Mouse (Mus musculus) intestine, embryonic 15.5 days (tissue): Measurements from ENCODE around the gene Paf1. TPM values are rescaled to one million over a fixed set of nuclear protein-coding genes. Genes with fewer than 3 reads are reported as not detected.

Experiments
- ATAC-seq: fragments of 200-750 bp; cut with Nextera tagmentation; 2 replicates; pipeline ENCODE4 v1.8.0; 2017; ENCODE audit warnings: moderate TSS enrichment, moderate library complexity
- H3K27ac ChIP-seq: fragments of 300-500 bp; sonication (generic); 2 replicates; pipeline ENCODE4 v1.5.1; 2015; ENCODE audit warnings: mild to moderate bottlenecking, inconsistent platforms
- H3K27me3 ChIP-seq: fragments of 300-500 bp; sonication (generic); replicated peaks from 2 replicates; pipeline ENCODE4 v1.6.1; 2015; ENCODE audit warnings: inconsistent platforms
- H3K36me3 ChIP-seq: fragments of 300-500 bp; sonication (generic); 2 replicates; pipeline ENCODE4 v1.6.1; 2015; ENCODE audit warnings: inconsistent platforms
- H3K4me1 ChIP-seq: fragments of 300-500 bp; sonication (generic); replicated peaks from 2 replicates; pipeline ENCODE4 v1.6.1; 2015; ENCODE audit warnings: inconsistent platforms
- H3K4me2 ChIP-seq: fragments of 300-500 bp; sonication (generic); replicated peaks from 2 replicates; pipeline ENCODE4 v1.6.1; 2015; ENCODE audit warnings: mild to moderate bottlenecking, inconsistent platforms
- H3K4me3 ChIP-seq: fragments of 300-500 bp; sonication (generic); replicated peaks from 2 replicates; pipeline ENCODE4 v1.5.1; 2015; ENCODE audit warnings: inconsistent platforms
- H3K9ac ChIP-seq: fragments of 300-500 bp; sonication (generic); 2 replicates; pipeline ENCODE4 v1.6.1; 2015; ENCODE audit warnings: inconsistent platforms
- H3K9me3 ChIP-seq: fragments of 300-500 bp; sonication (generic); 2 replicates; pipeline ENCODE4 v1.6.1; 2016; ENCODE audit warnings: inconsistent platforms
- WGBS: fragments of 180-500 bp; shearing (Covaris S2); methylation state at CpG from one replicate; pipeline ENCODE4 v1.1.7; 2015; 5-methylcytosine and 5-hydroxymethylcytosine counted together
- polyA plus RNA-seq: library from polyadenylated mRNA; unstranded; fragments of >200 nt; fragmentation: Nextera tagmentation; extraction: Ambion mirVana; gene quantifications from 2 replicates; pipeline ENCODE4 v1.2.1, GENCODE M21; 2015

Gene Paf1
- polyA plus RNA-seq, 1 experiment from 2014 or later, result 78.9 TPM

DNA sequence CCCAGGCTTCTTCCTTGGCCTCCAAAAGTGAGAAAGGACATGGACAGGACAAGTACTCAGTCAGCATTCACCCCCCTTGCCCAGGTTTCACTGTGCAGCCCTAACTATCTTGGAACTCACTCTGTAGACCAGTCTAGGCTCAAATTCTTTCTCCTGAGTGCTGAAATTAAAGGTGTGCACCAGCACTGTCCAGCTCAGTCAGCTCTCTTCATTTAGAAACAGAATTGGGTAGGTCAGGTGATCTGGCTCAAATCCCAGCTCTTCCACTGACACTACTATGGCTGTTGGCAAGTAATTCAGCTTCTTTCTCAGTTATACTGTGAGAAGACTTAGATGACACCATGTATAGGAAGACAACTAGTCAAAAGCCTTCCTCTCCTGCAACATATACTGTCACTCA lies 35.0 kb downstream of the Paf1 start:
- no peak for ATAC-seq
- Histone ChIP-seq H3K27ac (no peak overlapping the region), H3K27me3 (no peaks in the 10 kb centered on the region), H3K4me1 (0 out of 2 replicates have a peak, but pooled peaks cover 4% of the 10 kb centered on the region), H3K4me2 (no peak overlapping the region), H3K9me3 (no peaks in the 10 kb centered on the region), H3K4me3 (no peak overlapping the region), H3K36me3 (peaks cover 11% of the 10 kb centered on the region), H3K9ac (no peak overlapping the region)

DNA sequence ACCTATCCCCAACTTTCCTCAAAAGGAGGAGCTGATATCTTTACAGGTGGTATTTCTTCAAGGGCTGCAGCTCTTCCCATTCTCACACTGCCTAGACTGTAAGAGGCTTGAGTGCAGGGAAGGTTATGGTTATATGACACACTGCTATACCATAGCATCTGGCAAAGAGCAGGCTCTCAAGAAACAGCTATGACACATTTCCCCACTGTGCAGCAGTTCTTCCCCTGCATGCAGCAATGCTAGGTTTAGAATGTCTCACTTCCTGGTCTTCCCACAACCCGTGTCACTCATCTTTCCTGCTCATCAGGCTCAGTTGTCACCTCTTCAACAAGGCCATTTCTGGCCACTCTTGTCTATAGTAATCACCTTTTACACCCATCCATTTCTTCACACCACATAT lies 37.8 kb downstream of the Paf1 start:
- H3K4me3 ChIP-seq, result no peak overlapping the region
- peaks cover 3% of the 10 kb centered on the region; the same call in 1 of the 2 replicates for H3K36me3 ChIP-seq
- no peak for ATAC-seq
- H3K9me3 ChIP-seq, result no peaks in the 10 kb centered on the region
- H3K27me3 ChIP-seq, result no peaks in the 10 kb centered on the region
- no peak overlapping the region for H3K4me2 ChIP-seq
- WGBS, result 71% methylated on average over 1 of the region's 1 CpGs
- no peak overlapping the region for H3K9ac ChIP-seq
- H3K4me1 ChIP-seq, result peaks cover 24% of the 10 kb centered on the region
- no peak overlapping the region for H3K27ac ChIP-seq

DNA sequence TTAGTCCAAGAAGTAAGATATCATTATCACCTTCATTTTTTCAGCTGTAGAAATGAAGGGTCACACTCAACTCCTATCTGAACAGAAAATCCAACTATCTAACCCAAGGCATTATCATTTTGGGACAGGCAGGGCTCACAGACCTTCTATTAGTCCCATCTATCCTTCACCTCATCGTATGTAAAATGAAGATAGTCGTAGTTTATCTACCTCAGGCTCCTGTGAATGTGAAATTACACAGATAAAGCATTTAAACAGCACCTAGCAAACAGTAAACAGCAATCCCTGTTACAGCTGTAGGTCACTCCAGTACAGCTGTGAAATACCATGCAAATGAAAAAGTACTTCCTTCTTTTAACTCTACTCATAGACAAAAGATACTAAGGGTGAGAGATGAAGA lies 39.5 kb downstream of the Paf1 start:
- peaks cover 27% of the 10 kb centered on the region for H3K4me1 ChIP-seq
- H3K4me2 ChIP-seq, result no peak overlapping the region
- no peak overlapping the region for H3K27ac ChIP-seq
- 88% methylated on average over 2 of the region's 2 CpGs for WGBS
- no peaks in the 10 kb centered on the region for H3K27me3 ChIP-seq
- ATAC-seq, result no peak
- H3K9me3 ChIP-seq, result no peaks in the 10 kb centered on the region
- no peak overlapping the region for H3K9ac ChIP-seq
- H3K36me3 ChIP-seq, result peaks cover 3% of the 10 kb centered on the region; the same call in 1 of the 2 replicates
- no peak overlapping the region for H3K4me3 ChIP-seq

DNA sequence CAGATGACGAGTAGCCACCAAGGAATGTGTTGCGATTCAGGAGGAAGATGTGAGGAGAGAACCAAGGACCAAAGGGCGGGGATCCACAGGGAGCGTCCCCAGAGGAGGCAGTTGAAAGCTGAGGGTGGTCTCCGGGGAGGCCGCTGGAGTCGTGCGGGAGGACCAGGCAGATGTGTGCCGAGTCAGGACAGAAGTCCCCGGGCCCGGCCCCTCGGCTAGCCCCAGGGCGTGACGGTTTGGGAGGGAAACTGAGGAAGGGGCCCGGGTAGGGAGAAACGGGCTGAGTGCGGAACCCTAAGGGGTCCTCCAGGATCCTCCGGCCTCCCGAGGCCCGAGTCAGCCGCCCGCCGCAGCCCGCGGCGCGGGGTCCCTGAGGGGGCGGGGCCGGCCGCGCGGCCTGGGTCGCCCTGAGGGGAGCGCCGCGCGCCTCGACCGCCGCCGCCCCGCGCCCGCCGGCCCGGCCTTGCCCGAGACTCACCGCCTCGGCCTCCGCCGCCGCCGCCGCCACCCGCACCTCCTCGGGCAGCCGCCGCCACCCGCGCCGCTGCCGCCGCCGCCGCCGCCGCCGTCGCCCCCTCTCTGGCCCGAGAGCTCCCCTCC lies 43.0 kb downstream of the Paf1 start:
- Histone ChIP-seq H3K9me3 (no peaks in the 10 kb centered on the region), H3K4me3 (peak overlapping the region; percentile 90), H3K27ac (no peak overlapping the region), H3K4me1 (peaks cover 29% of the 10 kb centered on the region), H3K4me2 (peak overlapping the region; percentile 86), H3K36me3 (peaks cover 3% of the 10 kb centered on the region; the same call in 1 of the 2 replicates), H3K27me3 (no peaks in the 10 kb centered on the region), H3K9ac (peak overlapping the region; percentile 91)
- WGBS, result 0% methylated on average over 41 of the region's 70 CpGs
- peak; percentile 47 for ATAC-seq

DNA sequence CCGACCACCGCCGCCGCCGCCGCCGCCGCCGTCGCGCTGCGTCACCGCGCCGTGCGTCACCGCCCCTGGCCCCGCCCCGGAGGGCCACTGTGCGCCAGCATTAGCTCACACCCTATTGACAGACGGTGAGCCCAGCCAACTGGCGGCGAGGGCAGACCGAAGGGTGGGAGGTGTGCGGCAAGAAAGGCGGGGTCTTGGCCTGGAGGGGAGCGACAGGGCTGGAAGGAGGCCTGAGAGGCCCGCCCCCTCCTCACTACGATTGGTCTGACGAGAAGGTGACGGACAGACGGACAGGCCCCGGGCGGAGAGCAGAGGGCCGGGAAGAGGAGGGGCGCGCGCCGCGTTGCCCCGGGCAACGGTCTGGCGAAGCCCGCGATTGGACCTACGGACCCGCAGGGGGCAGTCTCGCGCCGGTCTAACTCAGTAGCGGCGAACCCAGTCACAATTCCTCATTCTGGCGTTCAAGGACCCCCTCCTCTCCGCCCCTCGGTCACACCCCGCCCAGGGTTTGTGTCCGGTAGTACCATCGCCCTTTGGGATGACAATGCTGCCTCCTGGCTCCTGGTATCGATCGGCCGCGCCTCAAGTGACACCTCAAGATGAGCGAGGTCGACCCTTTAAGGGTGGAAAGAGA lies 43.6 kb downstream of the Paf1 start:
- under 1% methylated on average over 52 of the region's 64 CpGs for WGBS
- ATAC-seq, result peak; percentile 99
- H3K27me3 ChIP-seq, result no peaks in the 10 kb centered on the region

DNA sequence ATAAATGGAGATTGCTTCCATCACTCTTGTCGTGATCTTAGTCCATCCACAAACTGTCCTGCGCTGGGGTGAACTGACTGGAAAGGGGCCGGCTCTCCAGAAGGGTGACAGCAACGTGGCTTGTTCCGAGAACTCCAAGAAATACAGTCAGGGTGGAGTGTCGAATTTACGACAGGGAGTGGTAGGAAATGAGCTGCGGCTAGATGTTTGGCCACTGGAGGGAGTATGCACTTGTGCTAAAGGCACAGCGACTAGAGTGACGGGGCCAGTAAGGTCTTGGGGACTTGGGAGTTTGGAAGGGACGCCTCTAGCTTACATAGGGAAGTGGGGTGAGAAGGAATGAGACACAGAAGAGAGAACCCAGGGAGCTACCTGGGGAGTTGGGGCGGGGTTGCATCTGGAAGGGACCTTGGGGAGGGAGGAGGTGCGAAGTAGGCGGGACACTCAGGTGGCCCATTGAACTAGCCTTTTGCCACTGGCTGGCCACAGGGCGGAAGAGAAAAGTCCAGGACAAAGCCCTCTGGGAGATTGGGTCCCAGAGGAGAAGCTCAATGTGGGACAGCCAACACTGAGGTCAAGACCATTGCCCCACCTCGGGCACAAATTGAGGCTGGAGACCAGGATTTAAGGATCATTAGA lies 44.3 kb downstream of the Paf1 start, which contains the start of gene Gmfg:
TSS of gene Gmfg (plus strand) at position 516 of the 639 bp plus-strand sequence.
- H3K9me3 ChIP-seq, result no peaks in the 10 kb centered on the region
- no peaks in the 10 kb centered on the region for H3K27me3 ChIP-seq
- H3K27ac ChIP-seq, result peak within 1 kb of the TSS; percentile 45
- peak within 1 kb of the TSS; percentile 90 for H3K4me3 ChIP-seq
- peak within 1 kb of the TSS; percentile 47 for H3K9ac ChIP-seq
- H3K4me2 ChIP-seq, result peak within 1 kb of the TSS; percentile 68
- ATAC-seq, result peak; percentile 64
- H3K4me1 ChIP-seq, result peaks cover 29% of the 10 kb centered on the region
- no peaks in the 10 kb centered on the region for H3K36me3 ChIP-seq
- WGBS, result 3% methylated on average over 16 of the region's 16 CpGs

More for the DNA sequence above, 43.6 kb downstream of the Paf1 start:
- Histone ChIP-seq H3K9ac (peak overlapping the region; percentile 91), H3K4me2 (peak overlapping the region; percentile 86), H3K4me3 (peak overlapping the region; percentile 90), H3K27ac (peak overlapping the region; percentile 45), H3K36me3 (peaks cover under 1% of the 10 kb centered on the region; the same call in 1 of the 2 replicates), H3K4me1 (peaks cover 29% of the 10 kb centered on the region), H3K9me3 (no peaks in the 10 kb centered on the region)

DNA sequence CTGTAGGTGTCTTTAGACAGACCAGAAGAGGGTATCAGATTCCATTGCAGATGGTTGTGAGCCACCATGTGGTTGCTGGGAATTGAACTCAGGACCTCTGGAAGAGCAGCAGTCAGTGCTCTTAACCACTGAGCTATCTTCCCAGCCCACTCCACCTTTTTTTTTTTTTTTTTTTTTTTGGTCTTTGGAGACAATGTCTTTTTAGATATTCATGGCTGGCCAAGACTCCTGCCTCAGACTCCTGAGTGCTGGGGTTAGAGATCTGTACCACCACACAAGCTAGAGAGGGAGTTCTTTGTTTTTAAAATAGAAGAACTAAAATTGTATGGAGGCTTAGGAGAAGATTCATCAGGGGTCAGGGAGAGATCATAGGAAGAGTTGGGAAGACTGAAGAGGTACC lies 45.2 kb downstream of the Paf1 start:
- H3K36me3 ChIP-seq, result no peaks in the 10 kb centered on the region
- H3K4me3 ChIP-seq, result no peak overlapping the region
- no peak for ATAC-seq
- H3K4me1 ChIP-seq, result peaks cover 24% of the 10 kb centered on the region
- H3K4me2 ChIP-seq, result no peak overlapping the region
- H3K9me3 ChIP-seq, result no peaks in the 10 kb centered on the region
- no peak overlapping the region for H3K27ac ChIP-seq
- no peaks in the 10 kb centered on the region for H3K27me3 ChIP-seq
- no peak overlapping the region for H3K9ac ChIP-seq

DNA sequence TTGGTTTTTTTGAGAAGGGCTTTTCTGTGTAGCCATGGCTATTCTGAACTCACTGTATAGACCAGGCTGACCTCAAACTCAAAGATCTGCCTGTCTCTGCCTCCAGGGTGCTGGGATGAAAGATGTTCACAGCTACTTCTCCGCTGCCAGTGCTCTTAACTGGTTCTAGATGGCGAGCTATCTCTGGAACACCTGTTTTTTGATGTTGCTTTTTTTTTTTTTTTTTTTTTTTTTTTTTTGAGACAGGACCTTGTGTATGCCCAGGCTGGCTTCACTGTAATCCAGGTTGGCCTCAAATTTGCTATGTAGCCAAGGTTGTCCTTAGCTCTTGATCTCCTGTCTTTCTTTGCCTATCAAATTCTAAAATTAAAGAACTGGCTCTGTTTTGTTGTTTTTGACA lies 46.0 kb downstream of the Paf1 start:
- Histone ChIP-seq H3K27ac (no peak overlapping the region), H3K4me2 (no peak overlapping the region), H3K27me3 (no peaks in the 10 kb centered on the region), H3K9ac (no peak overlapping the region), H3K4me1 (peaks cover 19% of the 10 kb centered on the region), H3K36me3 (no peaks in the 10 kb centered on the region), H3K9me3 (no peaks in the 10 kb centered on the region), H3K4me3 (no peak overlapping the region)
- no peak for ATAC-seq
- 89% methylated on average over 2 of the region's 2 CpGs for WGBS

DNA sequence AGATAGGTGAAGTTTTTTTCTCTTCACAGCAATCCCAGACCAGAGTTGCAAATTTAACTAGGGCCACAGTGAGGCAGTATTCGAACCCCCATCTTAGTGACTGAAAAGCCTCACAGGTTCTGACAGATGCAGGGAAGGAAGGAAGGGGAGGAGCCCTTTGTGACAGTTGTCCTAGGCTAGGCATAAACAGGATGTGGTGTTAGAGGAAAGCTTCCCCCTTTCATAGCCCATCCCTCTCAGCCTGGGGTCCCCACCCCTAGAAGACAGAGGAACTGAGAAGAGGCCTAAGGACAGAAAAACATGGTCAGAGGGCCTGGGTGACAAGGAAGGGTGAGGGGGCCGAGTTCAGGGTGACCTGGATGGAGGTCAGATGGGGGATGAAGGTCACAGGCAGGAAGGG lies 48.0 kb downstream of the Paf1 start:
- no peak for ATAC-seq
- Histone ChIP-seq H3K36me3 (no peaks in the 10 kb centered on the region), H3K27ac (no peak overlapping the region), H3K4me1 (0 out of 2 replicates have a peak, but pooled peaks cover 4% of the 10 kb centered on the region), H3K4me3 (no peak overlapping the region), H3K4me2 (0 out of 2 replicates have a peak overlapping the region, but pooled peaks have one; percentile 6), H3K9ac (no peak overlapping the region), H3K9me3 (no peaks in the 10 kb centered on the region), H3K27me3 (no peaks in the 10 kb centered on the region; the same call in 1 of the 2 replicates)
- WGBS, result 63% methylated on average over 2 of the region's 2 CpGs

DNA sequence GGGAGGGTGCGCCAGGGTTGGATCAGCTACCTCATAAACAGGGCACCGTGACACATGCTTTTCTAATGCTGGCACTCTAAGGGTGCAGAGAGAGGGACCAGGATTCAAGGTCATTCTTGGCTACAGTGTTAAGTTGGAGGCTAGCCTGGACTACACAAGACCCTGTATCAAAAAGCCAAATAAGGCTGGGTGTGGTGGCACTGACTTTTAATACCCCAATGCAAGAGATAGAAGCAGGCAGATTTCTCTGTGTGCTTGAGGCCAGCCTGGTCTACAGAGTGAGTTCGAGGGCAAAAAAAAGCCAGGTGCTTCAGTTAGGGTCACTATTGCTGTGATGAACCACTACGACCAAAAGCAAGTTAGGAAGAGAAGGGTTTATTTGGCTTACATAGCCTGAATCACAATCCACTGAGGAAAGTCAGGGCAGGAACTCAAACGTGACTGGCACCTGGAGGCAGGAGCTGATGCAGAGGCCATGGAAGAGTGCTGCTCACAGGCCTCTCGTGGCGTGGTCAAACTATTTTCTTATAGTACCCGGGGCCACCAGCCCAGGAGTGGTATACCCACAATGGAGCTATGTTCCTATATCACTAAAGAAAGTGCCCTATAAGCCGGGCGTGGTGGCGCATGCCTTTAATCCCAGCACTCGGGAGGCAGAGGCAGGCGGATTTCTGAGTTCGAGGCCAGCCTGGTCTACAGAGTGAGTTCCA lies 49.2 kb downstream of the Paf1 start:
- Histone ChIP-seq H3K4me3 (no peak overlapping the region), H3K27ac (no peak overlapping the region), H3K4me1 (0 out of 2 replicates have a peak, but pooled peaks cover 4% of the 10 kb centered on the region), H3K9ac (no peak overlapping the region), H3K4me2 (0 out of 2 replicates have a peak overlapping the region, but pooled peaks have one; percentile 9), H3K36me3 (no peaks in the 10 kb centered on the region), H3K9me3 (no peaks in the 10 kb centered on the region), H3K27me3 (no peaks in the 10 kb centered on the region; the same call in 1 of the 2 replicates)
- ATAC-seq, result no peak
- 87% methylated on average over 13 of the region's 14 CpGs for WGBS

DNA sequence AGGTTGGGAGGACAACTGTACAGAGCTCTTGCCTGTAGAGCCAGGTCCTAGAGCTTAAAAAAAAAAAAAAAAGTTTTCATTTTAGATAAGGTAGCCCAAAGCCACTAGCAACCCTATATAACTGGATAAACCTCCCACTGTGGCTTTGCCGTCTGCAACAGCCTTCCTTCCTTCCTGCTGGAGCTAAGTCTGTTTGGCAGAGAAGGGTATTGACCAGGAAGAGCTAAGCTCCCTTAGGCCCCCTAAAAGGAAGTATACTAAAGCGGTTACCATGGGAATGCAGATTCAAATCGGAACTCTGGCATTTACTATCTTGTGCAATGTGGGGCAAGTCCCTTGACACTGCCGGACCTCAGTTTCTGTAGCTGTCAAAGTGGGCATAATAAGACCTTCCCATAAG lies 49.9 kb downstream of the Paf1 start:
- peak; percentile 54 for ATAC-seq
- H3K27me3 ChIP-seq, result no peaks in the 10 kb centered on the region; the same call in 1 of the 2 replicates
- H3K4me3 ChIP-seq, result no peak overlapping the region
- H3K9ac ChIP-seq, result no peak overlapping the region
- no peaks in the 10 kb centered on the region for H3K36me3 ChIP-seq
- no peak overlapping the region for H3K4me2 ChIP-seq
- H3K4me1 ChIP-seq, result 0 out of 2 replicates have a peak, but pooled peaks cover 3% of the 10 kb centered on the region
- H3K27ac ChIP-seq, result no peak overlapping the region
- WGBS, result 39% methylated on average over 4 of the region's 4 CpGs
- H3K9me3 ChIP-seq, result no peaks in the 10 kb centered on the region
